Mouse (Mus musculus) neutrophil, adult 65 days (primary cell): Measurements from ENCODE around the gene Gm8050. TPM values are rescaled to one million over a fixed set of nuclear protein-coding genes. Genes with fewer than 3 reads are reported as not detected.

Experiments
- total RNA-seq: library from RNA; stranded (reverse); gene quantifications from 2 replicates; pipeline ENCODE4 v1.2.4, GENCODE M21; 2023

Gm8050 gene
- total RNA-seq, result not detected in 2 replicates

GRCm38 (mm10) chr14:6720151-6720550, at the start of gene Gm8050:
Gene Gm8050 (minus strand): TSS chr14:6720251.

GRCm38 (mm10) chr14:6742232-6742631, 22.2 kb upstream of the Gm8050 start, which contains the start of gene Gm3636:
Gene Gm3636 (minus strand): TSS chr14:6742332.

GRCm38 (mm10) chr14:6684070-6684469, 36.0 kb downstream of the Gm8050 start, which contains the start of gene Gm10251:
Gene Gm10251 (minus strand): TSS chr14:6684170.

Other genes with a start within 250 kb of the Gm8050 start
- gene Gm8356, start 183.0 kb downstream of the Gm8050 start, total RNA-seq, result not detected in 2 replicates
- not detected in 2 replicates for gene Gm3629, start 129.6 kb downstream of the Gm8050 start, total RNA-seq
- gene Gm3460, start 97.8 kb downstream of the Gm8050 start, total RNA-seq, result not detected in 2 replicates
- not detected in 2 replicates for gene Gm10251, start 36.1 kb downstream of the Gm8050 start, total RNA-seq
- gene Gm3636, start 22.1 kb upstream of the Gm8050 start, total RNA-seq, result not detected in 2 replicates
- gene Gm8362, start 54.2 kb upstream of the Gm8050 start, total RNA-seq, result not detected in 2 replicates
- not detected in 2 replicates for gene Gm3642, start 120.1 kb upstream of the Gm8050 start, total RNA-seq
- not detected in 2 replicates for gene Gm3667, start 169.7 kb upstream of the Gm8050 start, total RNA-seq